Mouse (Mus musculus): ENCODE results near the gene Card10. TPM values are rescaled to one million over a fixed set of nuclear protein-coding genes. Genes with fewer than 3 reads are reported as not detected.

The Card10 gene
- total RNA-seq, 2 experiments from 2014 or later: 3.9 to 4.2 TPM

GRCm38 (mm10) chr15:78835200-78836085 is 32.6 kb upstream of the Card10 start:
- DNase-seq (ENCODE audit: low spot score in 2 of 2): no peak
- intact Hi-C loops (cut with DNase I): no loop called here

GRCm38 (mm10) chr15:78834233-78835005 is 31.6 kb upstream of the Card10 start:
- DNase-seq (ENCODE audit: low spot score in 2 of 2): no peak
- intact Hi-C loops (cut with DNase I): no loop called here

- no peak for DNase-seq (ENCODE audit: low spot score in 2 of 2)
- intact Hi-C loops (cut with DNase I): no loop called here
Measured at GRCm38 (mm10) chr15:78833582-78833981, 30.7 kb upstream of the Card10 start.

GRCm38 (mm10) chr15:78832701-78833123 is 29.9 kb upstream of the Card10 start:
- peak; percentile 63 to 77 for DNase-seq (ENCODE audit: low spot score in 2 of 2)
- intact Hi-C loops (cut with DNase I): no loop called here

GRCm38 (mm10) chr15:78831720-78832657 is 29.1 kb upstream of the Card10 start:
- no peak for DNase-seq (ENCODE audit: low spot score in 2 of 2)
- intact Hi-C loops (cut with DNase I): no loop called here

GRCm38 (mm10) chr15:78830742-78831719 is 28.2 kb upstream of the Card10 start:
- peak in 1 of 2 experiments; percentile 32 for DNase-seq (ENCODE audit: low spot score in 2 of 2)
- intact Hi-C loops (cut with DNase I): no loop called here

GRCm38 (mm10) chr15:78829636-78830035 is 26.8 kb upstream of the Card10 start:
- intact Hi-C loops (cut with DNase I): no loop called here
- DNase-seq (ENCODE audit: low spot score in 2 of 2): no peak

- DNase-seq (ENCODE audit: low spot score in 2 of 2): no peak
- intact Hi-C loops (cut with DNase I): no loop called here
Measured at GRCm38 (mm10) chr15:78828315-78828714, 25.5 kb upstream of the Card10 start.

- intact Hi-C loops (cut with DNase I): loop anchor here (1.0 to 2.0 kb wide), 2 partner anchors 22 to 43 kb away; no protein-coding TSS in a partner anchor
- DNase-seq (ENCODE audit: low spot score in 2 of 2): peak; percentile 74 to 79
Measured at GRCm38 (mm10) chr15:78826213-78827204, 23.7 kb upstream of the Card10 start.

GRCm38 (mm10) chr15:78816074-78816391 is 13.2 kb upstream of the Card10 start:
- intact Hi-C loops (cut with DNase I): no loop called here
- DNase-seq (ENCODE audit: low spot score in 2 of 2): no peak

- intact Hi-C loops (cut with DNase I): no loop called here
- peak in 1 of 2 experiments; percentile 32 for DNase-seq (ENCODE audit: low spot score in 2 of 2)
Measured at GRCm38 (mm10) chr15:78815314-78816073, 12.7 kb upstream of the Card10 start.

GRCm38 (mm10) chr15:78813603-78814002 is 10.8 kb upstream of the Card10 start:
- intact Hi-C loops (cut with DNase I): no loop called here
- no peak for DNase-seq (ENCODE audit: low spot score in 2 of 2)

- intact Hi-C loops (cut with DNase I): no loop called here
- DNase-seq (ENCODE audit: low spot score in 2 of 2): no peak
Measured at GRCm38 (mm10) chr15:78810146-78810545, 7.3 kb upstream of the Card10 start.

GRCm38 (mm10) chr15:78809739-78810138 is 6.9 kb upstream of the Card10 start:
- DNase-seq (ENCODE audit: low spot score in 2 of 2): no peak
- intact Hi-C loops (cut with DNase I): no loop called here

GRCm38 (mm10) chr15:78808980-78809379 is 6.1 kb upstream of the Card10 start:
- intact Hi-C loops (cut with DNase I): no loop called here
- DNase-seq (ENCODE audit: low spot score in 2 of 2): no peak

- no peak for DNase-seq (ENCODE audit: low spot score in 2 of 2)
- intact Hi-C loops (cut with DNase I): no loop called here
Measured at GRCm38 (mm10) chr15:78807141-78807540, 4.3 kb upstream of the Card10 start.

- DNase-seq (ENCODE audit: low spot score in 2 of 2): peak; percentile 16 to 64
- intact Hi-C loops (cut with DNase I): no loop called here
Measured at GRCm38 (mm10) chr15:78806614-78807013, 3.8 kb upstream of the Card10 start.

All from left cerebral cortex, postnatal 25 days (tissue).